ENCODE assay signal across 16 mouse cellular contexts in the genomic region with DNA sequence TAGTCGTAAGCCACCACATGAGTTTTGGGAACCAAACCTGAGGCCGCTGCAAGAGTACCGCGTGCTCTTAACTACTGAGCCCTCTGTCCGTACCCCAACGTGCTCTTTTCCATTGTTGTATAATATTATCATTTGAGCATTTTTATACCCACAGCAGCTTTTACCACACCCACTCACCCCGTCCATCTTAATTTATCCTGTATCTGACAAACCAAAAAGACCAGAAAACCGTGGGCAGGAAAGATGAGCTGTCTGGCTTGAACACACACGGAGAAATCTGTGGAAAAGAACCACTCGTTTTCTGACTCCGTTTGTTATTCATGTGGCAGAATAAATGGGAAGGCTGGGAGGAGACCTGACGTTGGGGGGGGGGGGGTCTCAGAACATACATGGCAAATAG. TPM values are rescaled to one million over a fixed set of nuclear protein-coding genes. Genes with fewer than 3 reads are reported as not detected.
"Had no signal": no experiment of that assay in that cellular context is flagged by ENCODE, and none has a peak within 500 bp of the region (broad histone marks: within the 10 kb centered on the region; RNA-seq: fewer than 3 reads in every experiment).

No protein-coding gene starts in this region.

- H3K27ac ChIP-seq: hindbrain, embryonic 15.5 days; kidney, embryonic 15.5 days; limb, embryonic 15.5 days; midbrain, embryonic 10.5 days; neural tube, embryonic 15.5 days had no signal

- DNase-seq: kidney, adult 2 months; lung, embryonic 14.5 days; lung, postnatal 10 days; lung, postnatal 4 days; midbrain, embryonic 14.5 days; right cerebral cortex, postnatal 14 days; thymus, adult 2 months; thymus, postnatal 25 days had no signal

- H3K4me3 ChIP-seq: hindbrain, embryonic 15.5 days; kidney, embryonic 15.5 days; limb, embryonic 15.5 days; liver, embryonic 12.5 days; midbrain, embryonic 10.5 days; myocyte; neural tube, embryonic 15.5 days had no signal

RNA-seq across cellular contexts. Expression of a gene that starts 19.3 kb away (rescaled TPM):
- total RNA-seq: megakaryocyte, adult 5-6 weeks had no signal
